Mouse (Mus musculus): ENCODE data around the gene Prm3.

Gene Prm3

GRCm38 (mm10) chr16:10770531-10771325 is 20.0 kb downstream of the Prm3 start:
- DNase-seq: no peak

DNA sequence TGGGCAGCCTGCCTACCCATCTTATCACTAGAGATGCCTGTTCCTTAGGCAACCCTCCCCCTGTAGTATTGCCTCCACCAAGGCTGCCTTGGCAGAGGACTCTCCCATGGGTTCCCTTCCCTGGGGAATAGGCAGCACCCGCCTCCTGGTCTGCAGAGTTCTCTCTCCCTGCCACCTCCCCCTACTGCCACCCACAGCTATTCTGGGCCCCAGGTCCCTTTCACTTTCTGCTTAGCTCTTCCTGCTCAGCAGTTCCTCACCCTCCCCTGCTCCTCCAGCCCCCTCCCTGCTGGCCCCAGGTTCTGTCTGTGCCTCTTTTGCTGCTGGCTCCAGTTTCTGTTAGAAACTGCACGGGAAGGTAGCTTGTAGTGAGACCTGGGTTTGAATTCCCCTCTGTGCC is 21.1 kb downstream of the Prm3 start:
- no peak for DNase-seq

- no peak for DNase-seq
Measured at GRCm38 (mm10) chr16:10768821-10769220, 21.9 kb downstream of the Prm3 start.

- DNase-seq: peak; percentile 89
Measured at GRCm38 (mm10) chr16:10767158-10767557, 23.6 kb downstream of the Prm3 start.

DNA sequence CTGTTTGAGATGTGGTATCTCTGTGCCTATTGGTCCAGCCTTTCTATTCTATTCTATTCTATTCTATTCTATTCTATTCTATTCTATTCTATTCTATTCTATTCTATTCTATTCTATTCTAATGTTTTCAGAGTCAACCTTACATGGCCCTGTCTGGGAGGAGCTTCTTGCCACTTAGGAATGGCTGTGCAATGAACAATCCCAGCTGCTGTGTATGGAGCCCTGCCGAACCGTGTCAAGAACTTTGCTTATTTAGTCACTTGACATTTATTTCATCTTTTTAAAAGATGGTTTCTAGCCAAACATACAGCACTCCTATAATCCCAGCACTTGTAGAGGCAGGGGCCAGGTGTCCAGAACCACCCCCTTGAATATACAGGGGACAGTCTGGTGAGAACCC is 26.4 kb downstream of the Prm3 start:
- peak; percentile 70 for DNase-seq

DNA sequence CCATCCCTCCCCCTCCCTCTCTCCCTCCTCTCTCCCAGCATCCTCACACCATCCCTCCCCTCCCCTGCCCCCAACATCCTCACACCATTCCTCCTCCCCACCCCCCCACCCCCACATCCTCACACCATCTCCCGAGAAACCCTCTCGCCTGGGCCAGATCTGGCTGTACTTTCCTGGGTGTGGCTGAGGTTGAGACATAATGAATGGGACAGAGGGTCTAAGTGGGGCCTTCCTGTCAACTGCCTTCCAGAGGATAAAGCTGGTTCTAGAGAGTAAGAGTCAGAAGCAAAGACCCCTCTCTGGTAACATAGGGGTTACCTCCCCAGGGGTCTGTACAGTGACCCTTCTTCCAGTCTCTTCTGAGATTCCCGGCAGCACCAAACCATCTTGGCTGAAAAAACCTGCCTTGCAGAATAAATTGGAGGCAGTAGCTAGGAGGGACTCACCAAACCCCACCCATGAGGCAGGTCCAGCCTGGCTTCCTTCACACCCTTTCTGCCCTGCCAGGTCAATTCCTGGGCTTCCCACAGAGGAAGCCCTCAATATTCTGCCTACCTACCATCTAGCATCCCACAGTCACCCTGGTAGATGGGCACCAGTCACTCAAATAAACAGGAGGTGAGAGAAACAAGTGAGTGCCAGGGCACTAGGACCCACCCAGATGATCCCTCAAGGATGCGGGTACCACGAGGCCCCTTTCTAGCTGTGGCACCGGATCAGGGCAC is 27.0 kb downstream of the Prm3 start:
- no peak for DNase-seq

- DNase-seq: peak; percentile 52
Measured at GRCm38 (mm10) chr16:10762569-10763180, 28.0 kb downstream of the Prm3 start.

GRCm38 (mm10) chr16:10761182-10761581 is 29.5 kb downstream of the Prm3 start:
- DNase-seq: no peak

DNA sequence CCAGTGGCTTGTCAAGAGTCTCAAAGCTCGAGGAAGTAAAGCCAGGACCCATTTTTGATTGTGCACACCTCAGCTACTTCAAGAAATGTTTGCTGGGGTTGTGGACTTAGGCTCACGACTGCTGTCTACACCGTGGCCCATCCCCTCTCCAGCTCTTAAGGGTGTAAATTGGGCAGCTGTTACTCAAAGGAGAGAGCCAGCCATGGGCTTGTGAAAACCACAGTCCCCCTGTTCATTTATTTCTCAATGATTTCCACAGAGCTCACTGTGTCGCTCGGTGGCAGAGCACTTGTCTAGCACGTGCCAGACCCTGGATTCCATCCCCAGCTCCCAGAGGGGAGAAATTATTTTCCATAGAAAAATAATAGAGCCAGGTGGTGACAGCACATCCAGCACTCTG is 34.5 kb downstream of the Prm3 start:
- DNase-seq: no peak

GRCm38 (mm10) chr16:10754521-10755296 is 36.0 kb downstream of the Prm3 start:
- no peak for DNase-seq

- peak; percentile 50 for DNase-seq
Measured at GRCm38 (mm10) chr16:10749824-10750223, 40.9 kb downstream of the Prm3 start.

DNA sequence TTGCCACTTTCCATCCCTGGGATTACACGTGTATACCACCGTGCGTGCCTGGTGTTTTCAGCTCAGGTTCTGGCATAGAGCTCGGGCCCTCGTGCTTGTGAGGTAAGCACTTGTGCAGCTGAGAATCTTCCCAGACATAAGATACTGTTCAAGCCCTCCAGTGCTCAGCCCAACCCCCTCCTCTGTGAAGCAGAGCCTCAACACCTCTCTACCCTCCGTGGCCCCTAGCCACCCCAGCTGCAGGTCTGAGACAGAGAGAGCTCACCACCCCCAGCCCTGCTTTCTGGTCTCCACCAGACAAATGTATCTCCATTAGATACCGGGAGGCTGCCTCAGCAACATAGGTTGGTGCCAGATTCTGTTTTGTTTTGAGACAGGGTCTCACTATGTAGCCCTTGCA is 41.5 kb downstream of the Prm3 start:
- no peak for DNase-seq

GRCm38 (mm10) chr16:10741082-10741481 is 49.6 kb downstream of the Prm3 start:
- DNase-seq: no peak

Measured in kidney, postnatal 10 days (tissue).